Mouse (Mus musculus) liver, postnatal 0 days (tissue): ENCODE results near the gene Gm37240.

Experiments
- CTCF ChIP-seq: sonication (generic); IDR thresholded peaks from 2 replicates; pipeline ENCODE4 v1.5.1; 2016; ENCODE audit warnings: antibody characterized with exemption, low read depth
- EP300 ChIP-seq: IDR thresholded peaks from 2 replicates; pipeline ENCODE4 v1.6.1; 2016; ENCODE audit warnings: antibody characterized with exemption, low read depth, mild to moderate bottlenecking

- TF ChIP-seq CTCF (no peak), EP300 (no peak)
Measured at GRCm38 (mm10) chr3:85573216-85573863, 314.0 kb downstream of the Gm37240 start.
